Mouse (Mus musculus): ENCODE data around the gene Fnip1.

- no peak for TF ChIP-seq TAL1 (IDR thresholded peaks at IDR 0.05; ENCODE audit: low read length)
- no peak for TF ChIP-seq NRF1 (IDR thresholded peaks at IDR 0.05; ENCODE audit: insufficient read depth, low read depth, low read length, poor library complexity, severe bottlenecking)
- TF ChIP-seq MAFK (IDR thresholded peaks at IDR 0.05; ENCODE audit: borderline replicate concordance, low read depth, low read length), result no peak
- TF ChIP-seq ZC3H11A (IDR thresholded peaks at IDR 0.05; ENCODE audit: low read depth, low read length), result no peak
- no peak for TF ChIP-seq MAX (IDR thresholded peaks at IDR 0.05; ENCODE audit: low read length)
- TF ChIP-seq GATA1 (IDR thresholded peaks at IDR 0.05; ENCODE audit: low read depth, low read length), result no peak
- TF ChIP-seq USF2 (IDR thresholded peaks at IDR 0.05; ENCODE audit: borderline replicate concordance in 1 of 2, insufficient read depth in 1 of 2, low read depth in 1 of 2, low read length in 2 of 2), result no peak
- no peak for TF ChIP-seq HCFC1 (IDR thresholded peaks at IDR 0.05; ENCODE audit: low read depth, low read length)
- TF ChIP-seq TBP (IDR thresholded peaks at IDR 0.05; ENCODE audit: low read depth, low read length), result no peak
- no peak for TF ChIP-seq ZMIZ1 (IDR thresholded peaks at IDR 0.05; ENCODE audit: low read depth, low read length)
Measured at GRCm38 (mm10) chr11:54427138-54427537, 10.9 kb upstream of the Fnip1 start.
